Mouse (Mus musculus): ENCODE results near the gene Olfr1263. TPM values are rescaled to one million over a fixed set of nuclear protein-coding genes. Genes with fewer than 3 reads are reported as not detected.

Olfr1263 gene
- not detected for total RNA-seq (2023)

GRCm38 (mm10) chr2:90011831-90012230 lies at the start of gene Olfr1263:
Gene Olfr1263, plus strand, starts transcription at chr2:90012131.

GRCm38 (mm10) chr2:89974184-89974583 lies 37.7 kb upstream of the Olfr1263 start, which contains the start of gene Olfr1260:
Gene Olfr1260, plus strand, starts transcription at chr2:89974340.

GRCm38 (mm10) chr2:89990921-89991320 lies 21.0 kb upstream of the Olfr1263 start, which contains the start of gene Olfr1261:
Gene Olfr1261, plus strand, starts transcription at chr2:89991221.

GRCm38 (mm10) chr2:89999845-90000244 lies 12.1 kb upstream of the Olfr1263 start, which contains the start of gene Olfr1262:
Gene Olfr1262, plus strand, starts transcription at chr2:90000145.

GRCm38 (mm10) chr2:90025477-90025876 lies 13.5 kb downstream of the Olfr1263 start, which contains the start of gene Olfr1264:
Gene Olfr1264, minus strand, starts transcription at chr2:90025577.

GRCm38 (mm10) chr2:90035037-90035436 lies 23.1 kb downstream of the Olfr1263 start, which contains the start of gene Olfr1265:
Gene Olfr1265, plus strand, starts transcription at chr2:90035337.

GRCm38 (mm10) chr2:90063494-90063893 lies 51.6 kb downstream of the Olfr1263 start, which contains the start of gene Olfr140:
Gene Olfr140, minus strand, starts transcription at chr2:90063594.

Other genes with a start within 250 kb of the Olfr1263 start
- not detected for gene Olfr1254, start 218.5 kb upstream of the Olfr1263 start, total RNA-seq (2023)
- not detected for gene Olfr1255, start 200.1 kb upstream of the Olfr1263 start, total RNA-seq (2023)
- gene Olfr1256, start 170.6 kb upstream of the Olfr1263 start, total RNA-seq (2023): not detected
- not detected for gene Olfr48, start 163.9 kb upstream of the Olfr1263 start, total RNA-seq (2023)
- not detected for gene Olfr1257, start 133.7 kb upstream of the Olfr1263 start, total RNA-seq (2023)
- not detected for gene Olfr1258, start 84.8 kb upstream of the Olfr1263 start, total RNA-seq (2023)
- not detected for gene Olfr1259, start 63.5 kb upstream of the Olfr1263 start, total RNA-seq (2023)
- not detected for gene Olfr1260, start 37.8 kb upstream of the Olfr1263 start, total RNA-seq (2023)
- gene Olfr1261, start 20.9 kb upstream of the Olfr1263 start, total RNA-seq (2023): not detected
- not detected for gene Olfr1262, start 12.0 kb upstream of the Olfr1263 start, total RNA-seq (2023)
- not detected for gene Olfr1264, start 13.4 kb downstream of the Olfr1263 start, total RNA-seq (2023)
- gene Olfr1265, start 23.2 kb downstream of the Olfr1263 start, total RNA-seq (2023): not detected
- gene Olfr140, start 51.5 kb downstream of the Olfr1263 start, total RNA-seq (2023): not detected
- gene Olfr1269, start 109.3 kb downstream of the Olfr1263 start, total RNA-seq (2023): not detected
- gene Olfr32, start 130.2 kb downstream of the Olfr1263 start, total RNA-seq (2023): not detected
- not detected for gene Olfr1270, start 141.0 kb downstream of the Olfr1263 start, total RNA-seq (2023)
- under 1 TPM; 0.30 to 0.50 TPM for gene Olfr1506, start 212.4 kb downstream of the Olfr1263 start, total RNA-seq (2023)
- not detected for gene Olfr142, start 245.5 kb downstream of the Olfr1263 start, total RNA-seq (2023)